Mouse (Mus musculus): ENCODE data around the gene Vpreb1. TPM values are rescaled to one million over a fixed set of nuclear protein-coding genes. Genes with fewer than 3 reads are reported as not detected.

The Vpreb1 gene
- total RNA-seq (2015; ENCODE audit: low replicate concordance) (19.1 and 29.8 TPM in 2 replicates), total RNA-seq (2017; ENCODE audit: low replicate concordance) (8.5 and 11.7 TPM in 2 replicates)

GRCm38 (mm10) chr16:16870617-16871331 lies at the start of gene Vpreb1, which contains the start of gene Top3b:
Gene Vpreb1, minus strand, starts transcription at chr16:16870843.
Gene Top3b, plus strand, starts transcription at chr16:16870736.
- ATAC-seq (replicated peaks; ENCODE audit: low FRiP score, poor library complexity, severe bottlenecking): peak; percentile 93

- no peak for ATAC-seq (replicated peaks; ENCODE audit: low FRiP score, poor library complexity, severe bottlenecking)
Observed at GRCm38 (mm10) chr16:16918441-16919117, 47.9 kb upstream of the Vpreb1 start.

- ATAC-seq (replicated peaks; ENCODE audit: low FRiP score, poor library complexity, severe bottlenecking): no peak
Observed at GRCm38 (mm10) chr16:16913440-16913839, 42.8 kb upstream of the Vpreb1 start.

- ATAC-seq (replicated peaks; ENCODE audit: low FRiP score, poor library complexity, severe bottlenecking): peak; percentile 81
Observed at GRCm38 (mm10) chr16:16911641-16912597, 41.3 kb upstream of the Vpreb1 start.

GRCm38 (mm10) chr16:16907799-16908198 lies 37.2 kb upstream of the Vpreb1 start:
- no peak for ATAC-seq (replicated peaks; ENCODE audit: low FRiP score, poor library complexity, severe bottlenecking)

GRCm38 (mm10) chr16:16903188-16903587 lies 32.5 kb upstream of the Vpreb1 start:
- ATAC-seq (replicated peaks; ENCODE audit: low FRiP score, poor library complexity, severe bottlenecking): no peak

- no peak for ATAC-seq (replicated peaks; ENCODE audit: low FRiP score, poor library complexity, severe bottlenecking)
Observed at GRCm38 (mm10) chr16:16902329-16902728, 31.7 kb upstream of the Vpreb1 start.

- no peak for ATAC-seq (replicated peaks; ENCODE audit: low FRiP score, poor library complexity, severe bottlenecking)
Observed at GRCm38 (mm10) chr16:16897056-16897584, 26.5 kb upstream of the Vpreb1 start.

GRCm38 (mm10) chr16:16896382-16897055 lies 25.9 kb upstream of the Vpreb1 start, which contains the start of gene Ppm1f:
Gene Ppm1f, plus strand, starts transcription at chr16:16896469.
- peak; percentile 97 for ATAC-seq (replicated peaks; ENCODE audit: low FRiP score, poor library complexity, severe bottlenecking)

- ATAC-seq (replicated peaks; ENCODE audit: low FRiP score, poor library complexity, severe bottlenecking): no peak
Observed at GRCm38 (mm10) chr16:16896015-16896381, 25.4 kb upstream of the Vpreb1 start.

GRCm38 (mm10) chr16:16892366-16892765 lies 21.7 kb upstream of the Vpreb1 start:
- ATAC-seq (replicated peaks; ENCODE audit: low FRiP score, poor library complexity, severe bottlenecking): no peak

GRCm38 (mm10) chr16:16888341-16888740 lies 17.7 kb upstream of the Vpreb1 start:
- no peak for ATAC-seq (replicated peaks; ENCODE audit: low FRiP score, poor library complexity, severe bottlenecking)

GRCm38 (mm10) chr16:16879025-16879424 lies 8.4 kb upstream of the Vpreb1 start:
- ATAC-seq (replicated peaks; ENCODE audit: low FRiP score, poor library complexity, severe bottlenecking): no peak

GRCm38 (mm10) chr16:16870241-16870616 lies 414 bp downstream of the Vpreb1 start:
- no peak for ATAC-seq (replicated peaks; ENCODE audit: low FRiP score, poor library complexity, severe bottlenecking)

- no peak for ATAC-seq (replicated peaks; ENCODE audit: low FRiP score, poor library complexity, severe bottlenecking)
Observed at GRCm38 (mm10) chr16:16865696-16866561, 4.7 kb downstream of the Vpreb1 start.

- no peak for ATAC-seq (replicated peaks; ENCODE audit: low FRiP score, poor library complexity, severe bottlenecking)
Observed at GRCm38 (mm10) chr16:16865217-16865616, 5.4 kb downstream of the Vpreb1 start.

- no peak for ATAC-seq (replicated peaks; ENCODE audit: low FRiP score, poor library complexity, severe bottlenecking)
Observed at GRCm38 (mm10) chr16:16863978-16864377, 6.7 kb downstream of the Vpreb1 start, which contains the start of gene Igll1. Gene Igll1, minus strand, starts transcription at chr16:16863985.

GRCm38 (mm10) chr16:16862288-16862687 lies 8.4 kb downstream of the Vpreb1 start:
- ATAC-seq (replicated peaks; ENCODE audit: low FRiP score, poor library complexity, severe bottlenecking): no peak
